16 mouse cellular contexts compared by ENCODE assay signal in the genomic region with DNA sequence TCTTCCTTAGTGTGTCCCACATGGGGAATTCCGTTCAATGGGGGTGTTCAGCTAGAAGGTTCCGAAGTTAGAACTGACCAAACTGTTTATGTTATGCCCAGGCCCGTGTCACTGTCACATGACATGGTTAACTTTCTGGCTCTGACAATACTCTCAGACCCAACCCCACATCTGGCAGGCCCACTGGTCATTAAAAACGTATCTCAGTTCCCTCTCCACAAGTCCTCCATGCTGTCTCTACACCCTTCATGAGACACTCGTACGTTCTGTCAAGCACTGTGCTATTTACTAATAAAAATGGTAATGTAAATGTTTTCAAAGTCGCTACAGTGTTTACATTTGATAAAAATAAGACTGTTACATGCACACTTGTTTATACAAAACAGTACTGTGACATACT.
"Had no signal": no experiment of that assay in that cellular context is flagged by ENCODE, and none has a peak within 500 bp of the region (broad histone marks: within the 10 kb centered on the region; RNA-seq: fewer than 3 reads in every experiment).

No protein-coding gene starts in this region.

- H3K27me3 ChIP-seq: neural tube, embryonic 13.5 days; neural tube, embryonic 15.5 days; stomach, embryonic 15.5 days had no signal

- H3K4me2 ChIP-seq: neural tube, embryonic 13.5 days; neural tube, embryonic 15.5 days; stomach, embryonic 15.5 days had no signal

- DNase-seq: retina, postnatal 1 day; right cerebral cortex, adult 18-20 months; right cerebral cortex, postnatal 14 days; right cerebral cortex, postnatal 25 days; right cerebral cortex, postnatal 4 days; spleen, adult 18-20 months; thymus, adult 18-20 months; thymus, adult 2 months; thymus, postnatal 14 days; thymus, postnatal 25 days; thymus, postnatal 36 days; thymus, postnatal 4 days had no signal

- H3K9me3 ChIP-seq: neural tube, embryonic 13.5 days; neural tube, embryonic 15.5 days; stomach, embryonic 15.5 days had no signal

- H3K36me3 ChIP-seq: neural tube, embryonic 13.5 days; neural tube, embryonic 15.5 days; stomach, embryonic 15.5 days had no signal

- H3K4me1 ChIP-seq: neural tube, embryonic 13.5 days; neural tube, embryonic 15.5 days; stomach, embryonic 15.5 days had no signal

- H3K27ac ChIP-seq: neural tube, embryonic 13.5 days; neural tube, embryonic 15.5 days; stomach, embryonic 15.5 days; stomach, postnatal 0 days had no signal

- H3K4me3 ChIP-seq: neural tube, embryonic 13.5 days; neural tube, embryonic 15.5 days; stomach, embryonic 15.5 days had no signal

- H3K9ac ChIP-seq: neural tube, embryonic 13.5 days; neural tube, embryonic 15.5 days; stomach, embryonic 15.5 days had no signal
